Mouse (Mus musculus): Measurements from ENCODE around the gene Socs4.

DNA sequence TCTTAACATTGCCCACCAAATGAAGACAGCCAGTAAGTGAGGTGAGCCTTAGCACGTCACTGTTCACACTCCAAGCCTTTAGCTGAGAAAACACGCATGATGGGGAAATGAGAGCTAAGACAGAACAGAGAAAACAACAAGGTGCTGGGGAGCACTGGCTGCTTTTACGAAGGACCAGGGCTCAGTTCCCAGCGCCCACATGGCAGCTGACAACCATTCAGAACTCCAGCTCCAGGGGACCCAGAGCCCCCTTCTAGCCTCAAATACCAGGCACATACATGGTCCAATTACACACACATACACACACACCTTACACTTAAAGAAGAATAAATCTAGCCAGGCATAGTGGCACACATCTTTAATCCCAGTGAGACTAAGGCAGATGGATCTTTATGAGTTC is 7.7 kb upstream of the Socs4 start:
- TF ChIP-seq CTCF (IDR thresholded peaks at IDR 0.05; ENCODE audit: low read depth, low read length) (no peak), POLR2A (IDR thresholded peaks at IDR 0.05; ENCODE audit: insufficient read depth, low read length) (no peak), EP300 (IDR thresholded peaks at IDR 0.05; ENCODE audit: insufficient read depth, low read depth, low read length) (no peak)
